Mouse (Mus musculus) kidney, postnatal 4 days (tissue): ENCODE data around the gene H13.

Experiments used
- DNase-seq, 2 experiments: peaks; one replicate each; pipeline ENCODE4 v3.0.0; 2021; ENCODE audit warnings: mixed read lengths in 2 of 2

Gene H13

GRCm38 (mm10) chr2:152703596-152704255, 34.5 kb downstream of the H13 start:
- no peak for DNase-seq

GRCm38 (mm10) chr2:152704256-152704605, 35.0 kb downstream of the H13 start:
- DNase-seq: no peak

- DNase-seq: no peak
These were observed 35.6 kb downstream of the H13 start for GRCm38 (mm10) chr2:152704811-152705370.

- DNase-seq: peak; percentile 64 to 72
These were observed 36.8 kb downstream of the H13 start for GRCm38 (mm10) chr2:152705993-152706571.

GRCm38 (mm10) chr2:152707186-152707585, 37.9 kb downstream of the H13 start:
- no peak for DNase-seq

GRCm38 (mm10) chr2:152707627-152708026, 38.4 kb downstream of the H13 start:
- peak; percentile 96 to 97 for DNase-seq

- DNase-seq: no peak
These were observed 39.8 kb downstream of the H13 start for GRCm38 (mm10) chr2:152709066-152709465.

- no peak for DNase-seq
These were observed 47.0 kb downstream of the H13 start for GRCm38 (mm10) chr2:152716241-152716772.

GRCm38 (mm10) chr2:152717652-152718051, 48.4 kb downstream of the H13 start:
- no peak for DNase-seq

- DNase-seq: no peak
These were observed 48.8 kb downstream of the H13 start for GRCm38 (mm10) chr2:152718076-152718475.

- peak; percentile 74 to 81 for DNase-seq
These were observed 54.5 kb downstream of the H13 start for GRCm38 (mm10) chr2:152723651-152724331.

- no peak for DNase-seq
These were observed 55.1 kb downstream of the H13 start for GRCm38 (mm10) chr2:152724332-152724723.

GRCm38 (mm10) chr2:152725178-152725750, 56.0 kb downstream of the H13 start:
- DNase-seq: peak in 1 of 2 experiments; percentile 52

GRCm38 (mm10) chr2:152726213-152726612, 57.0 kb downstream of the H13 start:
- DNase-seq: no peak

GRCm38 (mm10) chr2:152726751-152727335, 57.6 kb downstream of the H13 start:
- peak; percentile 45 to 61 for DNase-seq

GRCm38 (mm10) chr2:152727795-152728510, 58.7 kb downstream of the H13 start:
- DNase-seq: peak; percentile 37 to 57

- no peak for DNase-seq
These were observed 59.3 kb downstream of the H13 start for GRCm38 (mm10) chr2:152728594-152728993.

- DNase-seq: peak; percentile 27 to 53
These were observed 59.9 kb downstream of the H13 start for GRCm38 (mm10) chr2:152729013-152729635.

GRCm38 (mm10) chr2:152729636-152730020, 60.4 kb downstream of the H13 start:
- peak; percentile 68 to 70 for DNase-seq

- peak in 1 of 2 experiments; percentile 34 for DNase-seq
These were observed 63.9 kb downstream of the H13 start for GRCm38 (mm10) chr2:152733201-152733600.

GRCm38 (mm10) chr2:152734501-152734900, 65.2 kb downstream of the H13 start:
- DNase-seq: no peak

- peak; percentile 98 for DNase-seq
These were observed 65.7 kb downstream of the H13 start for GRCm38 (mm10) chr2:152734984-152735383.
